Mouse (Mus musculus): ENCODE measurements around the gene Kcnj4.

Gene Kcnj4

DNA sequence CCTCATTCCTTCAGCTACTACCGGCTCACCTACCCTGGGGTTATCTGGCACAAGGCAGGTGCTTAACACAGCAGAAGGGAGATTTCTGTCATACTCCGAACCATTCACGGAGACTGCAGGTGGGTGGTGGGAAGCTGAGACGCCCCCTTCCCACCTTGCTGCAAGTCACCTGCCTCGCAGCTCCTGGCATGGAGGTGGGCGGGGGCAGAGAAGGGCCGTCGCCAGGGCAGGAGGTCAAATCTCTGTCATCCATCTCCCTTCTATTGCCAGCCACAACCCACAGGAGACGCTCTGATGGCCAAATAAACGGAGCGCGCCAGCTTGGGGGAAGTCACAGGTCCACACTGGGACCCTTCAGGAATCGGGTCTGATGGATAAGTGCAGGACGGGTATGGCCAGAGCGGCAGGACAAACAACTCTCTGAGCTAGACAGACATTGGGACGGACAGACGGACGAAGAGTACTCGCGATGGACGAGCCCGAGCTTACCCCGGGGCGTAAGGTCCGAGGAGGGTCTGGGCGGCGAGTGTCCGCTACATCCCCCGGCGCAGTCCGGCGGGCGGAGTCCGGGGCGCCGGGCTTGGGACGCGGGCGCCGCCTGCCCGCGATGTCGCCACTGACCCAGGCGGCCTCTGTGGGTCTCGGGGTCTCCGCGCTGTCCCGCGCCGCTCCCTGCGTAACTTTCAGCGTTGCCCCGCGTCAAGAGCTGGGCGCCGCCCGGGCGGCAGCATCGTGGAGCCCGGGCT lies at the start of gene Kcnj4:
Gene Kcnj4 (minus strand): TSS at position 535 of the 746 bp plus-strand sequence.
- TF ChIP-seq NANOG (IDR thresholded peaks at IDR 0.05; ENCODE audit: borderline replicate concordance, low read length) (no peak), POU5F1 (IDR thresholded peaks at IDR 0.05; ENCODE audit: borderline replicate concordance, low read length) (no peak), CTCF (conservative IDR thresholded peaks at IDR 0.05; ENCODE audit: low read length) (no peak)
- Histone ChIP-seq H3K36me3 (ENCODE audit: insufficient read depth, low read length) (no peaks in the 10 kb centered on the region), H3K9me3 (ENCODE audit: low read length) (peaks cover 8% of the 10 kb centered on the region; the same call in 1 of the 2 replicates), H3K4me3 (replicated peaks; ENCODE audit: low read length) (peak within 1 kb of the TSS; percentile 82), H3K27me3 (ENCODE audit: insufficient read depth, low read length) (peaks cover 92% of the 10 kb centered on the region), H3K4me1 (replicated peaks; ENCODE audit: low read depth, low read length) (peaks cover 54% of the 10 kb centered on the region)

DNA sequence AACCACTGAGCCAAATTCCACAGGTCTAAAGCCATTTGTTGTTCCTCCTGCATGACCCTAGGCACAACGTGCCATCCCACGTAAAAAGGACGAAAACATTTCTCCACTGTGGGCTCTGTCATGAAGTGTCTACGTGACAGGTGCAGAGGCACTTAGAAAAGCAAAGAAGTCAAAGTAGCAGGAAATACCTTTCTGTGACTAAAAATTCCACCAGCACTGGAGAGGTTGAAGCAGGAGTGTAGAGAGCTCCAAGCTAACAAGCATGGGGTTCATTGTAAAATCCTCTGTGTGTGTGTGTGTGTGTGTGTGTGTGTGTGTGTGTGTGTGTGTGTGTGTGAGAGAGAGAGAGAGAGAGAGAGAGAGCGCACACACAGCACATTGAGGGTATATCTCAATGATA lies 47.5 kb upstream of the Kcnj4 start:
- H3K36me3 ChIP-seq (ENCODE audit: insufficient read depth, low read length), result no peaks in the 10 kb centered on the region
- no peaks in the 10 kb centered on the region for H3K9me3 ChIP-seq (ENCODE audit: low read length)
- H3K4me1 ChIP-seq (replicated peaks; ENCODE audit: low read depth, low read length), result peaks cover 7% of the 10 kb centered on the region
- H3K27me3 ChIP-seq (ENCODE audit: insufficient read depth, low read length), result peaks cover 8% of the 10 kb centered on the region
- no peak overlapping the region for H3K4me3 ChIP-seq (replicated peaks; ENCODE audit: low read length)
- no peak for TF ChIP-seq NANOG (IDR thresholded peaks at IDR 0.05; ENCODE audit: borderline replicate concordance, low read length)
- no peak for TF ChIP-seq POU5F1 (IDR thresholded peaks at IDR 0.05; ENCODE audit: borderline replicate concordance, low read length)
- no peak for TF ChIP-seq CTCF (conservative IDR thresholded peaks at IDR 0.05; ENCODE audit: low read length)

DNA sequence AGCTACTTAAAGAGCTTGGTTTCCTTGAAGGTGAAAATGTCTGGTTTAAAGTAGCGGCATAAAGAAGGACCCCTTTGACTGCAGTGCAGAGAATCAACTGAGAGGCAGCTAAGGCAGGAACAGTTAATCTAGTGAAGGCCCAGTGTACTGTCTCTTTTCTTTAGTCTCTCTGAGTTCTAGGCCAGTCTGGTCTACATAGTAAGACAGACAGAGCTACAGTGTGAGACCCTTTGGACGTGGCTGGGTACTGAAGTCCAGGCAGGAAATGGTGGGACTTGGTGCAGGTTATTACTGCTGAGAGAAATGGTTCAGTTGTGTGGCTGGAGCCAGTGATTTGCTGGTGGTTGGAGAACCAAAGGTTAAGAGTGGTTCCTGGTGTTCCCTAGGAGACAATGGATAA lies 43.2 kb upstream of the Kcnj4 start:
- Histone ChIP-seq H3K9me3 (ENCODE audit: low read length) (no peaks in the 10 kb centered on the region), H3K27me3 (ENCODE audit: insufficient read depth, low read length) (peaks cover 8% of the 10 kb centered on the region), H3K36me3 (ENCODE audit: insufficient read depth, low read length) (peaks cover 20% of the 10 kb centered on the region), H3K4me1 (replicated peaks; ENCODE audit: low read depth, low read length) (peaks cover 35% of the 10 kb centered on the region), H3K4me3 (replicated peaks; ENCODE audit: low read length) (no peak overlapping the region)
- TF ChIP-seq CTCF (conservative IDR thresholded peaks at IDR 0.05; ENCODE audit: low read length) (no peak), NANOG (IDR thresholded peaks at IDR 0.05; ENCODE audit: borderline replicate concordance, low read length) (no peak), POU5F1 (IDR thresholded peaks at IDR 0.05; ENCODE audit: borderline replicate concordance, low read length) (no peak)

GRCm38 (mm10) chr15:79547289-79547820 lies 42.3 kb upstream of the Kcnj4 start:
- no peaks in the 10 kb centered on the region for H3K9me3 ChIP-seq (ENCODE audit: low read length)
- peaks cover 43% of the 10 kb centered on the region for H3K4me1 ChIP-seq (replicated peaks; ENCODE audit: low read depth, low read length)
- H3K4me3 ChIP-seq (replicated peaks; ENCODE audit: low read length), result peak overlapping the region; percentile 75
- H3K27me3 ChIP-seq (ENCODE audit: insufficient read depth, low read length), result peaks cover 6% of the 10 kb centered on the region; the same call in 1 of the 2 replicates
- TF ChIP-seq CTCF (conservative IDR thresholded peaks at IDR 0.05; ENCODE audit: low read length) (no peak), NANOG (IDR thresholded peaks at IDR 0.05; ENCODE audit: borderline replicate concordance, low read length) (no peak), POU5F1 (IDR thresholded peaks at IDR 0.05; ENCODE audit: borderline replicate concordance, low read length) (no peak)
- peaks cover 29% of the 10 kb centered on the region for H3K36me3 ChIP-seq (ENCODE audit: insufficient read depth, low read length)

GRCm38 (mm10) chr15:79546410-79547288 lies 41.6 kb upstream of the Kcnj4 start, which contains the start of gene Ddx17:
Ddx17 (minus strand) TSS chr15:79546741.
- TF ChIP-seq CTCF (conservative IDR thresholded peaks at IDR 0.05; ENCODE audit: low read length), result no peak
- Histone ChIP-seq H3K4me1 (replicated peaks; ENCODE audit: low read depth, low read length) (peaks cover 47% of the 10 kb centered on the region), H3K36me3 (ENCODE audit: insufficient read depth, low read length) (peaks cover 36% of the 10 kb centered on the region), H3K27me3 (ENCODE audit: insufficient read depth, low read length) (peaks cover 4% of the 10 kb centered on the region; the same call in 1 of the 2 replicates), H3K4me3 (replicated peaks; ENCODE audit: low read length) (peak within 1 kb of the TSS; percentile 98), H3K9me3 (ENCODE audit: low read length) (no peaks in the 10 kb centered on the region)

- no peaks in the 10 kb centered on the region for H3K9me3 ChIP-seq (ENCODE audit: low read length)
- peaks cover 43% of the 10 kb centered on the region for H3K36me3 ChIP-seq (ENCODE audit: insufficient read depth, low read length)
- TF ChIP-seq NANOG (IDR thresholded peaks at IDR 0.05; ENCODE audit: borderline replicate concordance, low read length) (no peak), POU5F1 (IDR thresholded peaks at IDR 0.05; ENCODE audit: borderline replicate concordance, low read length) (no peak), CTCF (conservative IDR thresholded peaks at IDR 0.05; ENCODE audit: low read length) (no peak)
- H3K4me1 ChIP-seq (replicated peaks; ENCODE audit: low read depth, low read length), result peaks cover 51% of the 10 kb centered on the region
- H3K27me3 ChIP-seq (ENCODE audit: insufficient read depth, low read length), result peaks cover 4% of the 10 kb centered on the region; the same call in 1 of the 2 replicates
- H3K4me3 ChIP-seq (replicated peaks; ENCODE audit: low read length), result peak overlapping the region; percentile 98
Measured at GRCm38 (mm10) chr15:79545921-79546399, 40.9 kb upstream of the Kcnj4 start.

- H3K9me3 ChIP-seq (ENCODE audit: low read length), result no peaks in the 10 kb centered on the region
- peaks cover 47% of the 10 kb centered on the region for H3K36me3 ChIP-seq (ENCODE audit: insufficient read depth, low read length)
- H3K4me1 ChIP-seq (replicated peaks; ENCODE audit: low read depth, low read length), result peaks cover 55% of the 10 kb centered on the region
- no peak for TF ChIP-seq POU5F1 (IDR thresholded peaks at IDR 0.05; ENCODE audit: borderline replicate concordance, low read length)
- no peak for TF ChIP-seq CTCF (conservative IDR thresholded peaks at IDR 0.05; ENCODE audit: low read length)
- H3K27me3 ChIP-seq (ENCODE audit: insufficient read depth, low read length), result no peaks in the 10 kb centered on the region
- H3K4me3 ChIP-seq (replicated peaks; ENCODE audit: low read length), result peak overlapping the region; percentile 98
Measured at GRCm38 (mm10) chr15:79545496-79545895, 40.5 kb upstream of the Kcnj4 start.

DNA sequence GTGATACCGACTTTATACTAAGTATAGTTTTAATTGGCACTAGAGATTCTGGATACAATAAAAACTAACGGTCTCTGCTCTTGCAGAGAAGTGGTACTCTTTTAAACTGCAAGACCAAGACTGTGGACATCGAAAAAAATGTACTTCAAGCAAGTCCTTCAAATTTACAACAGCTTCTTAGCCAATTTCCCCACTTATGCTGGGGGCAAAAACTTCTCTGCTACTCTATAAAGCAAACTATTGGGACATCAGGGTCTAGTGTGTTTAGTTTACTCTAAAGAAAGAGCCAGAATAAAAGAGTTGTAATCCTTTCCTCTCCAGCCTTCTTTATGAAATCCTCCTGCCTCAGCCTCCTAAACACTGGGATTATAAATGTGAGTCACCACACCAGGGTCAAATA lies 38.9 kb upstream of the Kcnj4 start:
- H3K4me1 ChIP-seq (replicated peaks; ENCODE audit: low read depth, low read length), result peaks cover 69% of the 10 kb centered on the region

More for the DNA sequence above, 38.9 kb upstream of the Kcnj4 start:
- no peaks in the 10 kb centered on the region for H3K9me3 ChIP-seq (ENCODE audit: low read length)
- peaks cover 63% of the 10 kb centered on the region for H3K36me3 ChIP-seq (ENCODE audit: insufficient read depth, low read length)
- TF ChIP-seq NANOG (IDR thresholded peaks at IDR 0.05; ENCODE audit: borderline replicate concordance, low read length) (no peak), CTCF (conservative IDR thresholded peaks at IDR 0.05; ENCODE audit: low read length) (no peak), POU5F1 (IDR thresholded peaks at IDR 0.05; ENCODE audit: borderline replicate concordance, low read length) (no peak)
- peak overlapping the region; percentile 98 for H3K4me3 ChIP-seq (replicated peaks; ENCODE audit: low read length)
- no peaks in the 10 kb centered on the region for H3K27me3 ChIP-seq (ENCODE audit: insufficient read depth, low read length)
